Mouse (Mus musculus) Patski (cell line): ENCODE data around the gene Thsd7b. TPM values are rescaled to one million over a fixed set of nuclear protein-coding genes. Genes with fewer than 3 reads are reported as not detected.
"Not testable (repeated sequence)": the region's sequence is repeated elsewhere in the genome, so short reads cannot be mapped to it uniquely, and the experiment has no call there.

Experiments used
- ATAC-seq: fragments of 100-300 bp; one replicate; pipeline ENCODE4 v1.8.0; 2021
- CTCF ChIA-PET: fragments of 350-600 bp; sonication (Branson Sonifier 250); formaldehyde crosslinking; loops from one replicate; lab custom pipeline; 2022; ENCODE audit warnings: inconsistent platforms; lab: Charles Lee
- POLR2A ChIA-PET: fragments of 350-600 bp; sonication (Branson Sonifier 250); formaldehyde crosslinking; loops from one replicate; lab custom pipeline; 2022; ENCODE audit warnings: antibody characterized with exemption, inconsistent platforms; lab: Charles Lee
- DNase-seq: peaks from one replicate; pipeline ENCODE4 v3.0.0-alpha.2; 2011; ENCODE audit warnings: low read depth, low spot score
- H3K27me3 ChIP-seq: fragments of 371-371 bp; one replicate; pipeline ENCODE4 v1.5.1; 2021
- CTCF ChIP-seq: fragments of 100-300 bp; IDR thresholded peaks from one replicate; pipeline ENCODE4 v1.5.1; 2021
- in situ Hi-C: fragments of 300-500 bp; cut with MboI; formaldehyde crosslinking; loops from 3 replicates; pipeline ENCODE4 v1.11.1; 2018; ENCODE audit warnings: low pct_unique_long_range_greater_than_20kb, mixed read lengths
- polyA plus RNA-seq: library from polyadenylated mRNA; unstranded; gene quantifications from one replicate; pipeline ENCODE4 v1.2.3, GENCODE M21; 2021

Gene Thsd7b
- polyA plus RNA-seq, 1 experiment from 2014 or later, result 0.18 TPM

DNA sequence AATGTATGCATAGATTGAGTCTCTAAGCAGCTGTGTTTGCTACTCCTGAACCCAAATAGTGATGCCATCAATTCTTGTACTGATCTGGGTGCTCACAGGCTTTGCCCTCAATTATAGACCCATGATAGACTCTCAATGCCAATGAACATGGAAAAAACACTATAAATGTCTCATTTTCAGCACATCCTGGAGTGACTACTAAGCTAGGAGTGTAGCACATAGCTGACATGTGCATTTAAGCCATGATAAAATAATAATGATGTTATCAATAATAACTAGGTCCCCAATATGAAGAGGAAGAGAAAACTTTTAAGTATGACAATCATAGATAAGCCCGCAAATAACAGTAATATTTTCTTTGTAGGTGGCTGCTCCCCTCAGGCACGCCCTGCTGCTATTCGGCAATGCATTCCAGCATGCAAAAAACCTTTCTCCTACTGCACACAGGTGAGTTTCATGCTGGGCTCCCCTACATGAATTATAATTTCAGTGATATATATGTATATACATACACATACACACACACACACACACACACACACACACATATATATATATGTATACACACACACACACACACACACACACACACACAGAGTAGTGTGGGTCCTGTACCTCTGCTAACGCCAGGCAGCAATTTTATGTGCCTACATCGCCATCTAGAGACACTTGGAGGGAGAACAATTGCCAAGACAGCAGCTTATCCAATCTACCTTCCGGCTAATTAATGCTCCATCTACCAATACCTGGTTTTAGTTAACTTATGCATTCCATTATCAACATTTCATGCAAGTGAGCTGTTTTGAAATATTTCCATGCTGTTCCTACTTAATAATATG is 919.3 kb downstream of the Thsd7b start:
- peak; percentile 67 for TF ChIP-seq CTCF
- ChIA-PET POLR2A (interaction anchor here (0.7 kb wide), 1 partner anchor 1143 kb away, joined by 3 read pairs; no protein-coding TSS in a partner anchor), CTCF (interaction anchor here (0.7 to 1.3 kb wide), 4 partner anchors 9 to 587 kb away, joined by 3 to 4 read pairs (median 4); no protein-coding TSS in a partner anchor)
- ATAC-seq (no peak), DNase-seq (no peak)
- in situ Hi-C loops, result loop anchor here (25.0 kb wide), 1 partner anchor 705 kb away; no protein-coding TSS in a partner anchor
- H3K27me3 ChIP-seq, result peaks cover 7% of the 10 kb centered on the region

GRCm38 (mm10) chr1:130217404-130217803 is 944.3 kb downstream of the Thsd7b start:
- POLR2A ChIA-PET, result interaction anchor here (0.6 kb wide), 1 partner anchor 85 kb away, joined by 3 read pairs; no protein-coding TSS in a partner anchor
- no peak for TF ChIP-seq CTCF
- CTCF ChIA-PET, result interaction anchor here (1.6 kb wide), 1 partner anchor 8 kb away, joined by 3 read pairs; no protein-coding TSS in a partner anchor
- ATAC-seq (no peak), DNase-seq (no peak)
- H3K27me3 ChIP-seq, result no peaks in the 10 kb centered on the region
- in situ Hi-C loops, result no loop called here

DNA sequence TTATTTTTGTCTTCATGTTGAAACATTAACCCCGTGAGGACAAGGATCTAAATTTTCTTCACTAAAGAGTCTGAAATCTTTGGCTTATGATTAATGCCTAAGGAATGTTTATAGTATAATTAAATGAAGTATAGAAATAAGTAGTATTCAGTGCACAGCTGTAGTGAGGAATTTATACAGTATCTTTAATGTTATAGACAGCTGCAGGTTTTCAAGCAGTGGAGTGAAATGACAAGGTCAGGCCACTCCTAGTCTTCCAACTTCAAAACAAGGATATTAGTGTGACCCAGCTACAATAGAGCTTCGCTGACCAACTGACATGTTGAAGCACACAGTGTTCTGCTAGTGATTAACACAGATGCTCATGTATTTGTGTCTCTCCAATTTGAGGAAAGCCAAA is 949.8 kb downstream of the Thsd7b start:
- CTCF ChIA-PET, result interaction anchor here (1.1 kb wide), 1 partner anchor 11 kb away, joined by 4 read pairs; no protein-coding TSS in a partner anchor
- in situ Hi-C loops, result no loop called here
- TF ChIP-seq CTCF, result no peak
- POLR2A ChIA-PET, result no interaction called here
- ATAC-seq, result no peak
- DNase-seq, result no peak
- no peaks in the 10 kb centered on the region for H3K27me3 ChIP-seq

DNA sequence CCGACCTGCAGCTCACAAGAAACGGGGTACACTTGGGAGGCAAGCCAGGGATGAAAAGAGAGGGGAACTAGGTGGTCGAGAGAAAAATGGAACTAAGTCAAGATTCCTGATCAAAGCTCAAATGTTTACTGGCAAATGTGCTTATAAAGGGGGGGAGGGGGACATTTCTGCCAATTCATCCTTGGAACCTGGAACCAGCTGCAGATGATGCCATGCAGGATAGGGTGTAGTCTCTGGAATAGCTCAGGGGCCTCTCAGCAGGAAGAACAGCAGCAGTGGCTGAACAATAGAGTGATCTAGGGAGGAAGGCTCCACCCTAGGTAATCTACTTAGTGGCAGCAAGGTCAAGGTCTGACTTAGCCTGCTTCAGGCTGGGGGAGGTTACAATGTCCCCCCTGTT is 972.5 kb downstream of the Thsd7b start:
- H3K27me3 ChIP-seq, result no peaks in the 10 kb centered on the region
- in situ Hi-C loops, result no loop called here
- ATAC-seq, result no peak
- no peak for TF ChIP-seq CTCF
- ChIA-PET CTCF (interaction anchor here (2.3 kb wide), 1 partner anchor 12 kb away, joined by 7 read pairs; no protein-coding TSS in a partner anchor), POLR2A (interaction anchor here (0.6 kb wide), 1 partner anchor 25 kb away, joined by 3 read pairs; no protein-coding TSS in a partner anchor)
- DNase-seq, result no peak

DNA sequence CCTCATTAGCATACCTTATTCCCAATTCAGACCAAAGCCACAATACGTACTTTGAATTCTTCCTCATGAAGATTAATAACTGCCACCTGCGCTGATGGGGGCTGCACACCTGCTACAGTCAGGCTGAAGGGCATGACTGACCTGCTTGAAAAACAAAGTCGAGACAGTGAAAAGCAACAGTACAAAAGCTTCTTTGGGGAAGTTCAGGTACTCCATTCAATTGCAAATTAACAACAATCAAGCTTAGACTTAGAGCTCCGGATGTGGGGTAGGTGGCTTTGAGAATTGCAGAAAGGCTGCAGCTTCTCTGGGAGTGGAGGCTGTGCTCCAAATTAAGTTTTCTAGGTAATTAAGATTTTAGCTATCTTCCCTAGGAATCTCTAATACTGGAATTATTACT is 973.2 kb downstream of the Thsd7b start:
- DNase-seq, H3K27me3 ChIP-seq, in situ Hi-C loops, ATAC-seq, POLR2A ChIA-PET: not testable (repeated sequence)
- CTCF ChIA-PET, result interaction anchor here (2.3 kb wide), 1 partner anchor 13 kb away, joined by 7 read pairs; no protein-coding TSS in a partner anchor

GRCm38 (mm10) chr1:130246930-130247329 is 973.8 kb downstream of the Thsd7b start:
- DNase-seq, in situ Hi-C loops, ATAC-seq, POLR2A ChIA-PET, CTCF ChIA-PET, H3K27me3 ChIP-seq: not testable (repeated sequence)

- POLR2A ChIA-PET, result no interaction called here
- in situ Hi-C loops, result no loop called here
- no peak for TF ChIP-seq CTCF
- no peak for DNase-seq
- CTCF ChIA-PET, result no interaction called here
- no peak for ATAC-seq
- H3K27me3 ChIP-seq, result no peaks in the 10 kb centered on the region
These were observed 988.9 kb downstream of the Thsd7b start for GRCm38 (mm10) chr1:130262046-130262445.
